Mouse (Mus musculus): ENCODE results near the gene Fat1.

GRCm38 (mm10) chr8:45002686-45003085 lies 67.4 kb downstream of the Fat1 start:
- TF ChIP-seq POLR2A (IDR thresholded peaks at IDR 0.05; ENCODE audit: low read depth, low read length) (no peak), CTCF (IDR thresholded peaks at IDR 0.05; ENCODE audit: extremely low read depth, insufficient read depth, insufficient read length, insufficient replicate concordance) (no peak)
